Mouse (Mus musculus) T-helper 17 cell (primary cell): ENCODE data around the gene Herc3.

Experiments used
- in situ Hi-C, 2 experiments: fragments of 300-600 bp; cut with MboI, MseI; formaldehyde crosslinking; loops; 1 replicate in 1 of 2; 2 replicates in 1 of 2; pipeline ENCODE4 v1.15.1; 2025; ENCODE audit warnings: high pct_unique_total_duplicates in 2 of 2

The Herc3 gene

DNA sequence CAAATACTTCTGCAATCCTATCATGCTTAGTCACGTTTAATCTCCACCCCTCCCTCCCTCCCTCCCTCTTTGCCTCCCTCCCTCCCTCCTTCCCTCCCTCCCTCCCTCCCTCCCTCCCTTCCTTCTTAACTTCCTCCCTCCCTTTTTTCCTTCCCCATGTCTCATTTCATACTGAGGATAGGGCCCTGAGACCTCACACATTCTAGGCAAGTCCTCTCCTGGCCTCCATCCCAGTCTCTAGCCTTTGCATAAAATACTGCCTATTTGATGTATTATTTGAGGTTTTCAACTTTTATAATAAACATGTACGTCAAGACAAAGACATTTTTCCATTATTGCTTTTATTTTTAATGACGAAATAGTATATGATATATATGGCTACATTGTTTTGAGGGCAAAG lies 82.3 kb downstream of the Herc3 start:
- in situ Hi-C loops, result no loop called here

DNA sequence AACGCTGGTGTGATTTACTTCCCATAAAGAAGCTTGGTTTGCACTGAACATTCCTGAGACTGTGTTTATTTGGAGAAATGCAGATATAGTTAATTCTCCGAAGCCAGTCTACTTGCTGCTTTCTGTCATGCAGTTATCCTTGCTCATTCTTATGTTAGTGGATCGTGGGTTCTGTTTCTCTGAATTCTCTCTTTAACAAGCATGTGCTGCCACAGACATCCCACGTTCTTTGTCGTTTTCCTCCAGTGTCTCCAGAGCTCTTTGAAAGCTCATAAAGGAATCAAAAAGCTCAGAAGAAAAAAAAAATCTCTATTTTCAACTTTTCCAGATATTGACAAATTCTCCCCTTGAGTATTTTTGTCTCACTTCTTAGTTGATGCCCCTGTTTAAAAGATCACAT lies 82.7 kb downstream of the Herc3 start:
- in situ Hi-C loops, result no loop called here

DNA sequence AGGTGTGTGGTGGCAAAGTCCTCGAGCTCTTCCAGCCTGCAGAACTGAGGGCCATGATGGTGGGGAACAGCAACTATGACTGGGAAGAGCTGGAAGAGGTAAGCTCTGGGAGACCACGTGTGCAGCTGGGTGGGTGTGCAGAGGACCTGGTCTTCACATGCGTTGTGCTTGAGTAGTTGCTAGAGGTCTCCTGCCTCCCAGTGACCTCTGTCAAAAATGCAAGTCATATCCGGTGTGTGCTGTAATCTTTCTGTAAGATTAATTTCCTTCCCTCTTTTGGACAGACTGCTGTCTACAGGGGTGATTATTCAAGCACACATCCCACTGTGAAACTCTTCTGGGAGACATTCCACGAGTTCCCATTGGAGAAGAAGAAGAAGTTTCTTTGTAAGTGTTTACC lies 85.2 kb downstream of the Herc3 start:
- in situ Hi-C loops, result no loop called here

DNA sequence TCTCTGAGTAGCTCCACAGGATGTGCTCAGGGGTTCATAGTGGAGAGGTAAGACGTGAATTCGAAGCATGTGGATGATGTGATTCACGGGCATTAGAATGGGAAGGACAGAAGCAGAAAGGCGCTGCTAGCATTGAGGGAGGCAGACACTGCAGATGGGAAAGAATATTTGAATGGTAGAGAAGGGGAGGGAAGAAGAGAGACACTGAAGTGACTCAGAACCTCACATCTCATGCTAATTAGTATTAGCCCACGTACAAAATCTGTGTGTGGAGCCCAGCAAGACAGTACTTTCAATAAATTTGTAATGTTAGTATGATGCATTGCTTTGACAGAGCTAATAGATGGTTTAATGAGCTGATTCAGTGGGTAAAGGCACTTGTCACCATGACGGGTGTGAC lies 89.5 kb downstream of the Herc3 start:
- in situ Hi-C loops, result no loop called here

DNA sequence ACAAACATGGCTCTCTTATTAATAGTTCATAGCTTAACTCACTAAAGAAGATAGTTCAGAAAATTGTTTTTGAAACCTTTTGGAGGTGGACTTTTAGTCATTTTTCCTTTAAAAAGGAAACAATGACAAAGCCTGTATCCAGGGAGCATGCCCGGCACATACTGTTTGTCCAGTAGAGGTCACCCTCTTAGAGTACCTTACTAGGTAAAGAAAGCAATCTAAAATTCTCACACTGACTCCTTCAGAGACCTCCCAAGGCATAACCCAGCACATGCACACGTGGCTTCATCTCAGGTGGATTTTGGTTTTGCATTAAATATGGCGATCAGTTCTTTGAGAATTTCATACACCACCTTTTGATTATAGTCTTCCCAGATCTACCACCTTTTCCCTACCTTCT lies 90.4 kb downstream of the Herc3 start:
- in situ Hi-C loops, result no loop called here

DNA sequence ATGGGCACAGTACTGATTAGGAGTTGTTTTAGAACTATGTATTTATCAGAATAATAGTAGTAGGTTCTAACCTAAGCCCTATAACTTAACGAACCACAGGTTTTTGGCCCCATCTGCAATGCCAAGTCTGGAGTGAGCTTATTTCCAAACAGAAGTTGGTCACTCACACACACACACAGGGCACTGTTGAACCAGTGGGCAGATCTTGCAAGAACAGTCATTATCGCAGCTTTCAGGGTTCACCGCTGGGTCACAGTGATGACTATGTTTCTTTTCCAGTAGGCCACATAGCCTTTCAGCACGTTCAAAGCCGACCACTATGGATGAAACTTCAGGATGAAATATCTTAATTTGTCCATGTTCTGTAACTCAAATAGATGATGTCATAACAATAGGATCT lies 91.2 kb downstream of the Herc3 start:
- in situ Hi-C loops, result no loop called here

DNA sequence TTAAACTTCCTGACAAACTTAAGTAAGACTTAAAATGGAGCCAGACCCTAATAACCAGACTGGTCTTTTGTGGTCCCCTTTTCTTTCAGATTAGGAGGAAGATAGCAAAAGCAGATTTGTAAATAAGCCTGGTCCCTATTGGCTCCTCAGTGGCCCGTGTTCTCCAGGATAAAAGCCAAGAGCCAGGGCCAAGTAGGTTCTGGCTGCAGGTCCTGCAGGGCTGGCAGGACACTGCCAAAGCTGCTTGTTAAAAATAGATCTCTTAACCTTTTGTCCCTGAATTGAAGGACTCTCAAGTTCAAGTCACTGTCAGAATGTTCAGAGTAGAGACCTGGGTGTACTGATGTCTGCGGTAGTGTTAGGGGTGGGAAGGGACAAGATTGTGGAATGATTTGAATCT lies 96.6 kb downstream of the Herc3 start:
- in situ Hi-C loops, result no loop called here

DNA sequence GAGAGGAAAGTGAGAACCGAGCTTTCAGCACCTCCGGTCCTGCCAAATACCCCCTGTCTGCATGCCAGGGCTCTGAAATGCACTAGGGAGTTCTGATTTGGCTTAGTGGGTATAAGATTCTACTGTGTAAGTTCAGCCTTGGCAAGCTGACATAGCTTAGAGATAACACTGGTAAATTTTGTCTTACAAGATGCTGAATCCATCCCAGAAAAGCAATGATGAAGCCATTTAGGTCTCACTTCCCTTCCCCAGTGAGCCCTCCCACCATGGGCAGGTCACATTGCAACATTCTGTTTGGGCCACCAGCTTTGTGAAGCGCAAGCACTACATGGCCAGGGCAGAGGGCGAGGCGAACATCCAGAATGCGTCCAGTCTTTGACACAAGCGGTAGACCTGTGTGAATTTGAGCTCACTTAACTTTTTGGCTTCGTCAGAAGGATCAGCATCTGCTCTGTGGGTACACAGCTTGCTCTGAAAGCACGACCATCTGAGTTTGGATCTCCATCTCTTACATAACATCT lies 98.7 kb downstream of the Herc3 start:
- in situ Hi-C loops, result loop anchor here in 1 of 2 experiments (10.0 kb wide), 1 partner anchor 1965 kb away; no protein-coding TSS in a partner anchor

DNA sequence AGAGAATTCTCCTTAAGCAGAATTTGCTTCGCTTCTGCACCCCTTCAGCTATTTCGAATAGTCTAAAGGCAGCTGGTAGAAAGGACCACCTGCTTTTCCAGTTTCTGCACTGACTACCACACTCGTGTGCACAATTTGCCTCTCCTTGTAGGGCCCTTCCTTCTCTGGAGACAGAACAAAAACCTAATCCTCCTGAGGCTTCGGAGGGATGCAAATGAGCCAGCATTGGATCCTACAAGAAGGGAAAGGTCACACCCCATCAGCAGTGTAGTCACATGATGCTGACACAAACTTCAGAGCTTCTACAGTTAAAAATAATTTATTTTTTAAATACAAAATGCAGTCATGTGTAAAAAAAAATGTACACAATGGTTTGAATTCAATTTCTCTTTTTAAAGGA lies 99.9 kb downstream of the Herc3 start:
- in situ Hi-C loops, result loop anchor here in 1 of 2 experiments (10.0 kb wide), 1 partner anchor 1964 kb away; no protein-coding TSS in a partner anchor

DNA sequence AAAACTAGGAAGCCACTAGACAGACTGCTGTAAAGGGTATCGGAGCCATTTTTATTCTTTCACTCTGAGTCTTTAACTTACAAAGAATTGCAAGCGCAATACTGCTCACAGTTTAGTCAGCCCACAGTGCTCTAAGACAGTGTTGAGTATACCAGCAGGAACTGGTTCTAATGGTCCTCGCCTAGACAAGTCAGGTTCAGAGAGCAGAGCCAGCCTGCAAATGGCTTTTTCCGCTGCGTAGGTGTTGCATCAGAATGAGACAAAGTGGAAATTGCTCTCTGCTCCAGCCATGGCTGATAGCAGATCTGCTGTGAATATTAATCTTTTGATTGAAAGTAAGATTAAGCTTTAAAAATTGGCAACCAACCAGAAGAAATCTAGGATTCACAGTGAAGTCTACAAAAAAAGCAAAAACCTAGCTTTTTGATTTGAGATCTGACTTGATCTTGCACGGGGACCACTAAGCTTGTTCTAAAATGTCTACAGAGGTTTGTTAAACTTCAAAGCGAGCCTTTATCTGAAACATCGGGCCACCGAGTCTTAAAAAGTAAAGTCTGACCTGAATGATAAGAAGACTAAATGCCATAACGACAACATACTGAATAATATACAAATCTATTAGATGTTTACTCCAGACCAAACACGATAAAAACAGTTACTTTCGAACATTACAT lies 101.4 kb downstream of the Herc3 start:
- in situ Hi-C loops, result loop anchor here in 1 of 2 experiments (10.0 kb wide), 1 partner anchor 1962 kb away; no protein-coding TSS in a partner anchor

DNA sequence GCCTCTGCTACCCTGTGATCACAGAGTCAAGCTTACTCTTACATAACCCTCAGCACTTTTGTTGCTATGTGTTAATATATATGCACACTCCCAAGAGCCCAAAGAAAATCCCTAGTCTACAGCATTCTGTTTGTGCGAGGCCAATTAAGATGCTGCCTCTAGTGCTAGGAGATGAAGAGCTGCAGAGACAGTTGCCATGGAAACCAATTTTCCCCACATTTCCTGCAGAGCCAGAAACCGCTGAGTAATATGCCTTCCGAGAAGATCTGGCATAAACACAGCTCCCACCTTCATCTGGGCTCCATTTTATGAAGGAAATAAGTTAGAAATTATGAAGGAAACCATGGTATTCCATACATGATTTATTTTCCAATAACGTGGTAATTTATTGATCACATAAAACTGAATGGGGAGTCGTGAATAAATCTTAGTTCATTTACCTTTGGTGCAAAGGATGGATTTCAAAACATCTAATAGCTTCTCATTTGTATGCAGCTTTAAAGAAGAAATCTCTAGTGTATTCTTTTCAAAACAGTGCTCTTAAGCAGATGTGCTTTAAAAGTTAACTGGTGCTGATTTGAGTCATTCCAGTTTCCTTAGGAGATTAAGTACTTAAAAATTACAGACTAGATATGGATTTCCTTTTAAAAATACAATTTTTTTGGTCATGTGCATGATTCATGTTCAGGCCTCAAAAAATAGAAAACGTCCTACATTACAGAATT lies 102.1 kb downstream of the Herc3 start:
- in situ Hi-C loops, result loop anchor here in 1 of 2 experiments (10.0 kb wide), 1 partner anchor 1961 kb away; no protein-coding TSS in a partner anchor

DNA sequence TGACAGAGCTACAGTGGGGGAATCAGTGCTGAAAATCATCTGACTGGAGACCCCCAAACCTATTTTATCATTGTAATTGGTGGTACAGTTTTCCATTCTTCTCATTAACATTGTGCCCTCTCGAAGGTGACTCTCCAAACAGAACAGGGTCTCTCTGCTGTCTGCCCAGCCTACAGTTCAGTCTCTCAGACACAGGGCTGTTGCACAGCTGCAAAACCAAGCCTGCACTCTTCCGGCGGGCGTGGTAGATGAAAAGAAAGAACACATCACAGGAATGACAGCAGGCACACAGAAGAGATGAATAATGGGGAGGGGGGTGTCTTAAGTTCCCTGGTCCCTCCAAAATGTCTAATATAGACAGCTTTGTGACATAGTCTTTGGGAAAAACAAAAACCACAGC lies 102.9 kb downstream of the Herc3 start:
- in situ Hi-C loops, result loop anchor here in 1 of 2 experiments (10.0 kb wide), 1 partner anchor 1961 kb away; no protein-coding TSS in a partner anchor

DNA sequence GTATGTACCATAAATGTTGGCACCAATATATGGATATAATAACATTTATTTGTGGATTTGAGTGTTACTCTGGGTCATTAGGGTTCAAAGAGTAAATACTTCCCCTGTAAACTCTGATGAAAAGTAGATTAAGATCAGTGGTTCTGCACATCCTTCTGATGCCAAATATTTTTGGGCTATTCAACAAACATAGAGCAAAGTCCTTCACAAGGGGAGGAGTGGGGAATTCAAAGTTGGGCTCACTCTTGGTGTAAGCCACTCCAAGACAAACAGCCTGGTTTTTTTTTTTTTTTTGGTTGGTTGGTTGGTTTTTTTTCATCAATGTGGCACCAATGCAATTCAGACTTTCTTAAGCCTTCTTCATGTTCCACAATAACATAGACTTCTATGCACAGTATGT lies 106.5 kb downstream of the Herc3 start:
- in situ Hi-C loops, result loop anchor here in 1 of 2 experiments (10.0 kb wide), 1 partner anchor 1957 kb away; no protein-coding TSS in a partner anchor

DNA sequence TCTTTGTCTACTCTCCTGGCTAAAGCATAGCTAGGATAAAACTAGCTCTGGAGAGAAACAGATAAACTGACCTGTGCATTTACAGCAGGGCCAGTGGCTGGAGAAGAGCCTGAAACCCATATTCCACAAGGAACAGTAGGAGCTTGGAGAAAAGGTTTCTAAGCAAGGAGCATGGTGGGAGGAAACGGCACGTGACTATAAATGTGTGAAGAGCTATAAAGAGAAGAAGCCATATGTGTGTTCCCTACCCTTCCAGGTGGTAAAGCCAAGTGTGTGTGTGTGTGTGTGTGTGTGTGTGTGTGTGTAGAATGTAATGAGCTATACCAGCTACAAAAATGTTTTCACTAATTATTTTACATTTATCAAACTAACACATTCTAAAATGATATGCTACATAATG lies 111.0 kb downstream of the Herc3 start:
- in situ Hi-C loops, result no loop called here

DNA sequence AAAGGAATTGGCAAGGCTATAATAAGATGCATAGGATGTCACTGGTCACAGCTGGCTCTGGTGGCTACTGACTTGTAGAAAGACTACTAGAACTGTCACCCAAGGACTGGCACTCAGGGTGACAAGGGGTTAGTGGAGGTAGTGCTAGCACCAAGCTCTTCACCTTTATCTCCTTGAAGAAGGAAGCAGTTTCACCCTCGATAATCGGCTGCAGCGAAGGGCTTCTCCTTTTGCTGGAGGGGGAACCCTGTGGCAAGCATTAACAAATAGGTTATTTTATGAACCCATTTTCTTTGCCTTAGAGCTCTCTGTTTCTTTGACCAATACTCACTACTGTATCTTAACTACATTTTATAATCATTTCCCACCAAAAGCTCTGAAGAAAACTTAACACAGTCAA lies 112.7 kb downstream of the Herc3 start:
- in situ Hi-C loops, result no loop called here

DNA sequence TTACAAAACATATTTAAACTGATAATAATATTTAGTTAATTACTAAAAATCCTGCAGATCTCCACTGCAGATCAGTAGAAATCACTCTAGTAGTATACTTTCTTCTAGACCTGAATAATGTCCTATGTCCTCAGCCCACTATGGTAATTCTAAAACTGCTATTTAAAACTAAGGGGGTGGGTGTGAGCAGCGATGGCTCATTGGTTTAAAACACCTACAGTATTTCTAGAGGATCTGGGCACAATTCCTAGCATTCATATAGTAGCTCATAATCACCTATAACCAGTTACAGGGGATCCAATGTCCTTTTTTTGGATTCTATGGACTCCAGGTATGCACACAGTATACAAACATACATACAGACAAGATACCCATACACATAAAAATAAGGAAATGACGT lies 115.0 kb downstream of the Herc3 start:
- in situ Hi-C loops, result no loop called here

DNA sequence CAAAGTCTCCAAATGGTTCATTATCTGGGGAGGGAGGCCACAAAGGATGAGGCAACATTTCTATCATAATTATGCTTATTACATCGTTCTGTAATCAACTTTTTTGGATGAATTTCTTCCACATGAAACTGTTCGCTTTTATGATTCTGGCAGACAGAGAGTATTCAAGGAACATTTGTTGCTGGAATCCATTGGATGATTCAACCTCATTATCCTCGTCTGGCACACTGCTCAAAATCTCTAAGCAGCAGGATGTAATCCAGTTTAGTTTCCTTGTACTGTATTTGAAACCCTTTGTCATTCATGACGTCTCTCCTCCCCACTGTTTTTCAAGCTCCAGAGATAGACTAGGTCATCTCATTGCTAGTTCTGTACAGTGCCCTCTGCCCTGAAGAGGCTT lies 115.6 kb downstream of the Herc3 start:
- in situ Hi-C loops, result no loop called here

DNA sequence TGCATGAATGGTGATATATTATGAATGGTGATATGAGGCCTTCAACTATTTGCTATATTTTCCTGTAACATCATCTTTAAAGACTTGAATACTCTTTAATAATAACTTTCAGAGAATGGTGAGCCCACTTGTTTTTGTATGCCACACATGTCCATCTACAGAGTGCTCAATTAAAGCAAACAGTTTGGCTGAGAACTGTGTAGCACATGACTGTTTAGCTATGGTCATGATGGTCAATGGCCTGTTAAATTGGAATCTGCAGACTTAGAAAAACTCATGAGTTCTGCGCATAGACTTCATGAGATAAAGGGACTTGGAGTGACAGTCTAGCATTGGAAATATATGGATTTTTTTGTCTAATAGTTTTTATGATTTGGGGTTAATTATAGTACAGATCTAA lies 119.1 kb downstream of the Herc3 start:
- in situ Hi-C loops, result no loop called here

DNA sequence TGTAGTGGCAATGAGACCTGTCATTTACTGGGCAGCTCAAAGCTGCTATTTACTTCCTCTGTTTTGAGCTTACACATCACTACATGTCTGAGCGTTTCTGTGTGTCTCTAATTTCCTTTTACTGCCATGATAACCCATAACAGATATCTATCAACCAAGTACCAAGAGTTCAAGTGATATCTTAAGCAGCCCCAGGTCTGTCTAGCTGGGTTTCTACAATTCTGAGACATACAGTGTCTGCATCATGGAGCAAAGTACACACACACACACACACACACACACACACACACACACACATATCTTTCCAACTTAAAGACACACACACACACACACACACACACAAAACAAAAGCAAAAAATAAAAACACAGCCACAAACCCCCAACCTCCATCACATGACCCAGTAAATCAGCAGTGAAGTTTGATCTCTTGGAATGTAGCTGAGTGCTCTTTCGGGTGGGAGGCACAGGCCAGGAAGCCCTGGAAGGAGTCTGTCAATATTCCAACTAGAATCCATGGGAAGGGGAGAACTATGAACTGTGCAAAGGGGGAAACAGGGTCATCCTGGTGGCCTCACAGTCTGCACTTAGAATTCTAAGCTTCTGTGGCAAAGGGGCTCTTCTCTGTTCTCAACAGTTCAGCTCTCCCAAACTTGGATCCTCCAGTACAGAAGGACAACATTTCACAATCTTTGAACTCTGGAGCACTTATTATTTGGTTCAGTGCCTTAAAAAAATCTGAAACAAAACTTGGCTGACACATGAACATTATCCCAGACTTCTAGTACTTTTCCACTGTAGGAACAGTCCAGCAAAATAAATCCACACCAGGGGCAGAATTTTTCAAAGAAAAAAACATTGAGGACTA lies 120.1 kb downstream of the Herc3 start:
- in situ Hi-C loops, result no loop called here

DNA sequence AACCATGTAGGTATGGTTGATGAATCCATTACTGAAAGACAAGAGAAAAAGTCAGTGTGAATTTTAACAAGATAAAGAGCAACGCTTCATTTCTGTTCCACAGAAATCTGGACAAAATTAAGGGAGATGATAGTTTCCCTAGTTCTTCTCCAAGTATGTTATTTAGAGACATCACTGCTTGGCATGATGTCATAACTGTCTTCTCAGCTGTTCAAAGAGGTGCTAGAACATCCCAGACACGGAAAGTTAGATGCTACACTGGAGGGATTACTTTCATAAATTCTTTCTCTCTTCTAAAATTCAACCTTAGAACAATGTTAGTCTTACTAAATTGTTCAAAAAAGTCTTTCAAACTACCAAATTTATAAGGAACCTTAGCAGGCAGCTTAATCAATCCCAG lies 129.3 kb downstream of the Herc3 start:
- in situ Hi-C loops, result no loop called here

DNA sequence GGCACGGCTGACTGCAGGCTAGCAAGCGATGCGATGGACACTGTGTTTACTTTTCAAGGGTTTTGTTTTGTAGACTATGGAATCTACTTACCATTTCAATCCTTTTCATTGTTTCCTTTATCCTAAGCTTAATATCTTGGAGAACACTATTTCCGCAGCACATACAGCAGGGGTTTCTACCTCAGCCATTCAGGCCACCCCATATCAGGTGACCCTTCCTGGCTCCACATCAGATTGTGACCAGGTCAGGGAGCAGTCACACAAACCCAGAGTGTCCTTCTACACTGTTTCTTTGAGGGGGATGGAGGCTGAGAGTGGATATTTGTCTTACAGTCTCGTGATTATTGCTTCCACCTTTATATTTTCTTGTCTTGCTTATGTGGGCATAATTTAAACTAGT lies 131.4 kb downstream of the Herc3 start:
- in situ Hi-C loops, result no loop called here

DNA sequence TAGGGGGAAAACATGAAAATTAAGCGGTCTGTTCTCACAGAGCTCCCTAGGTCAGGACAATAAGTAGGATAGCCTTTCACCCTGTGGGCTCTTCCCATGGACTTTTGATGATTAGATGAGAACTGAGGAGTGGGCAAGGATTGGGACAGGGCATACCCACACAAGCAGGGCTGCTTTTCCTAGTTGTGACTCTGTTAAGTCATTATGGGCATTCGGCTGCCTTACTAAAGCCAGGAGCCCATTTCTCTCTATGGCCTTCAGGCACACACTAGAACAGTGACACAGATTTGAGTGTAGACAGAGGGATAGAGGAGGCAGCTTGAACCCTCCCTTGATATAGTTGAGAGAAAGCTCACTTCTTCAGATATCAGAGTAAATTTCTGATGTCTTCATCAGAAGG lies 132.8 kb downstream of the Herc3 start:
- in situ Hi-C loops, result no loop called here
